Mouse (Mus musculus): ENCODE results near the gene Ndufb11. TPM values are rescaled to one million over a fixed set of nuclear protein-coding genes. Genes with fewer than 3 reads are reported as not detected.

The Ndufb11 gene
- polyA plus RNA-seq, 1 experiment from 2014 or later: 269 TPM

DNA sequence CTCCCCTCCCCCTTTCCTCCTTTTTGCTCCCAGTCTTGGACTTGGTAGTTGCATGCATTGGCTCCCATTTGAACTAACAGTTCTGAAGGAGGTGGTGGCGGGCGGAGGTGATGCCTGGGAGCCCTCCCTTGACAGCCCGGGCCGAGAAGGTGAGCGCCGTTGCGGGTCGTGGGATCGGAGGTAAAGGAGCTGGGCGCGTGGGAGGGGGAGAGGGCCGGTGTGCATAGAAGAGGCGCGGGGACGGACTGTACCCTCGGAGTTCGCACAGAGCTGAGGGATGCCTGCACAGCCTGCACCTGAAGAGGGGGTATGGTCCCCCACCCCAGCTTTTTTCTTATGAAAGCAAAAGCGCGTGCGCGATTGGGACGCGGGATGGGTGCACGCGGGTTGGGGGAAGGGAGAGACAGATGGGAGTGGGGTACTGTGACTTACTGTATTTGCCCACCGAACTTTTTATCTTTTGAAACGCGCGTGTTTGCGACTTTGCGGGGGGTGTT, 532 bp upstream of the Ndufb11 start:
- no peaks in the 10 kb centered on the region for H3K27me3 ChIP-seq (replicated peaks; ENCODE audit: control insufficient read depth, insufficient read depth, low read length)
- no peaks in the 10 kb centered on the region for H3K4me1 ChIP-seq (ENCODE audit: control insufficient read depth, insufficient read depth, low read length)
- peak overlapping the region; percentile 52 for H3K4me2 ChIP-seq (ENCODE audit: low read depth, low read length)
- H3K36me3 ChIP-seq (ENCODE audit: control insufficient read depth, insufficient read depth, low read length): no peaks in the 10 kb centered on the region
- H3K27ac ChIP-seq (ENCODE audit: low read length): peak overlapping the region; percentile 73
- no peaks in the 10 kb centered on the region for H3K9me3 ChIP-seq (ENCODE audit: control insufficient read depth, low read length)
- ATAC-seq: peak; percentile 33
- WGBS: 18% methylated on average over 31 of the region's 31 CpGs
- H3K9ac ChIP-seq (ENCODE audit: low read depth, low read length): peak overlapping the region; percentile 78
- H3K4me3 ChIP-seq (ENCODE audit: low read length): peak overlapping the region; percentile 65

- peak overlapping the region; percentile 83 for H3K27ac ChIP-seq (ENCODE audit: low read length)
- peak overlapping the region; percentile 65 for H3K4me3 ChIP-seq (ENCODE audit: low read length)
- H3K4me2 ChIP-seq (ENCODE audit: low read depth, low read length): peak overlapping the region; percentile 48; the same call in 1 of the 2 replicates
- no peaks in the 10 kb centered on the region for H3K27me3 ChIP-seq (replicated peaks; ENCODE audit: control insufficient read depth, insufficient read depth, low read length)
- H3K9ac ChIP-seq (ENCODE audit: low read depth, low read length): peak overlapping the region; percentile 73
- ATAC-seq: no peak; the same call in 1 of the 2 replicates
- no peaks in the 10 kb centered on the region for H3K36me3 ChIP-seq (ENCODE audit: control insufficient read depth, insufficient read depth, low read length)
- no peaks in the 10 kb centered on the region for H3K9me3 ChIP-seq (ENCODE audit: control insufficient read depth, low read length)
- no peaks in the 10 kb centered on the region for H3K4me1 ChIP-seq (ENCODE audit: control insufficient read depth, insufficient read depth, low read length)
- 10% methylated on average over 17 of the region's 17 CpGs for WGBS
Observed at GRCm38 (mm10) chrX:20616861-20617175, 601 bp downstream of the Ndufb11 start.

DNA sequence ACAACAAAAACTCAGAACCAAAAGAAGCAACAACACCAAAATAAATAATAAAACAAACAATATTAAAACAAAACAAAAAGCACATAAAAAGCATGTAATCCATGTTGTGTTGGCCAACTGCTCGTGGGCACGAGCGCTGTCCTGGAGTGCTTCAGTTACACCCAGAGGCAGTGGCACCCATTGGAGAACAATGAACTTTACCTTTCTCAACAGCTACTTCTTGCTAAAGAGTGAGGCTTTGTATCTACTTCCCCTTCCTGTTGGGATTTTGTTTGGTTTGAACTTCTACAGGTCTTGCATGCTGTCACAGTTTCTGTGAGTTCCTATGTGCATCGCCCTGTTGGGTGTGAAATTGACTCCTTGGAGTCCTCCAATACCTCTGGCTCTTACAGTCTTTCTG, 8.9 kb downstream of the Ndufb11 start:
- Histone ChIP-seq H3K9me3 (ENCODE audit: control insufficient read depth, low read length) (no peaks in the 10 kb centered on the region), H3K27ac (ENCODE audit: low read length) (no peak overlapping the region), H3K4me3 (ENCODE audit: low read length) (no peak overlapping the region), H3K36me3 (ENCODE audit: control insufficient read depth, insufficient read depth, low read length) (no peaks in the 10 kb centered on the region), H3K4me1 (ENCODE audit: control insufficient read depth, insufficient read depth, low read length) (no peaks in the 10 kb centered on the region), H3K27me3 (replicated peaks; ENCODE audit: control insufficient read depth, insufficient read depth, low read length) (no peaks in the 10 kb centered on the region), H3K9ac (ENCODE audit: low read depth, low read length) (no peak overlapping the region), H3K4me2 (ENCODE audit: low read depth, low read length) (no peak overlapping the region)
- 86% methylated on average over 4 of the region's 4 CpGs for WGBS
- no peak for ATAC-seq

DNA sequence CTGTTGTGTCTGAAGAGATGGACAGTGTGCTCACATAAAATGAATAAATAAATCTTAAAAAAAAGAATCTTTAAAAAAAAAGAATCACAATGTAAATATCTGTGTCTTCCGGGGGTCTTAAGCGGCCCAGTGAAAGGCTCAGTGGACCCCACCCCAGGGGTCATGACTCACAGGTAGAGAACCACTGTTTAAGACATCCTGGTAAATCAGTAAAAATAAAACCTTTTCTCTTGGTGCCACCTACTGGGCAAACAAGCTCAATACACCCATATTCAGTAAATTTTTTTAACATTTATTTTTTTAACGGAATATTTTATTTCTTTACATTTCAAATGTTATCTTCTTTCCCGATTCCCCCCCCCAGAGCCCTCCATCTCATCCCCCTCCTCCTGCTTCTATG, 29.5 kb downstream of the Ndufb11 start:
- no peak overlapping the region for H3K27ac ChIP-seq (ENCODE audit: low read length)
- no peak overlapping the region for H3K4me3 ChIP-seq (ENCODE audit: low read length)
- WGBS: 13% methylated on average over 4 of the region's 4 CpGs
- no peaks in the 10 kb centered on the region for H3K9me3 ChIP-seq (ENCODE audit: control insufficient read depth, low read length)
- ATAC-seq: no peak
- H3K27me3 ChIP-seq (replicated peaks; ENCODE audit: control insufficient read depth, insufficient read depth, low read length): no peaks in the 10 kb centered on the region
- no peak overlapping the region for H3K4me2 ChIP-seq (ENCODE audit: low read depth, low read length)
- H3K9ac ChIP-seq (ENCODE audit: low read depth, low read length): no peak overlapping the region
- no peaks in the 10 kb centered on the region for H3K36me3 ChIP-seq (ENCODE audit: control insufficient read depth, insufficient read depth, low read length)
- no peaks in the 10 kb centered on the region for H3K4me1 ChIP-seq (ENCODE audit: control insufficient read depth, insufficient read depth, low read length)

DNA sequence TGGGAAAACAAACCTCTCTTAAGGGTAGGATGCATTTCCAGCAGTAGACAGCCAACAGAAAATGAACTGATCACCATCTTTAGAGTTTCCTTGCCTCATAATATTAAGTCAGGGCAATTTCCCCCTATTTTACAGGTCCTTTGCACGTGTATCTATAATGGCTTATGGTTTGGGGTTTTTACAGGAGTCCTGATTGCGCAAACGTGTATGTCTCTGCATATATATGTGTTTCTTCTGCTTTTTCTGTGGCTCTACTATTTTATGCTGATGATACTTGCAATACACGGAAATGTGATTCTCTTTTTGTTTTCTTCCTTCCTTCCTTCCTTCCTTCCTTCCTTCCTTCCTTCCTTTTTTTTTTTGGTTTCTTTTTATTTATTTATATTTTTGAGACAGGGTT, 43.5 kb downstream of the Ndufb11 start:
- H3K9me3 ChIP-seq (ENCODE audit: control insufficient read depth, low read length): no peaks in the 10 kb centered on the region
- no peak overlapping the region for H3K4me3 ChIP-seq (ENCODE audit: low read length)
- no peak overlapping the region for H3K9ac ChIP-seq (ENCODE audit: low read depth, low read length)
- H3K4me1 ChIP-seq (ENCODE audit: control insufficient read depth, insufficient read depth, low read length): no peaks in the 10 kb centered on the region
- H3K27ac ChIP-seq (ENCODE audit: low read length): no peak overlapping the region
- no peak overlapping the region for H3K4me2 ChIP-seq (ENCODE audit: low read depth, low read length)
- H3K27me3 ChIP-seq (replicated peaks; ENCODE audit: control insufficient read depth, insufficient read depth, low read length): no peaks in the 10 kb centered on the region
- no peaks in the 10 kb centered on the region for H3K36me3 ChIP-seq (ENCODE audit: control insufficient read depth, insufficient read depth, low read length)
- WGBS: 87% methylated on average over 4 of the region's 4 CpGs
- no peak for ATAC-seq

- no peaks in the 10 kb centered on the region for H3K27me3 ChIP-seq (replicated peaks; ENCODE audit: control insufficient read depth, insufficient read depth, low read length)
- no peak for ATAC-seq
- H3K9ac ChIP-seq (ENCODE audit: low read depth, low read length): no peak overlapping the region
- no peak overlapping the region for H3K4me3 ChIP-seq (ENCODE audit: low read length)
- no peaks in the 10 kb centered on the region for H3K9me3 ChIP-seq (ENCODE audit: control insufficient read depth, low read length)
- no peaks in the 10 kb centered on the region for H3K4me1 ChIP-seq (ENCODE audit: control insufficient read depth, insufficient read depth, low read length)
- H3K4me2 ChIP-seq (ENCODE audit: low read depth, low read length): no peak overlapping the region
- no peak overlapping the region for H3K27ac ChIP-seq (ENCODE audit: low read length)
- WGBS: 64% methylated on average over 9 of the region's 9 CpGs
- H3K36me3 ChIP-seq (ENCODE audit: control insufficient read depth, insufficient read depth, low read length): no peaks in the 10 kb centered on the region
Observed at GRCm38 (mm10) chrX:20572683-20573082, 44.7 kb downstream of the Ndufb11 start.

- no peak overlapping the region for H3K4me2 ChIP-seq (ENCODE audit: low read depth, low read length)
- H3K9me3 ChIP-seq (ENCODE audit: control insufficient read depth, low read length): no peaks in the 10 kb centered on the region
- no peak overlapping the region for H3K9ac ChIP-seq (ENCODE audit: low read depth, low read length)
- WGBS: 23% methylated on average over 2 of the region's 2 CpGs
- no peak overlapping the region for H3K27ac ChIP-seq (ENCODE audit: low read length)
- no peaks in the 10 kb centered on the region for H3K27me3 ChIP-seq (replicated peaks; ENCODE audit: control insufficient read depth, insufficient read depth, low read length)
- ATAC-seq: peak; percentile 93
- H3K4me3 ChIP-seq (ENCODE audit: low read length): no peak overlapping the region
- no peaks in the 10 kb centered on the region for H3K4me1 ChIP-seq (ENCODE audit: control insufficient read depth, insufficient read depth, low read length)
- no peaks in the 10 kb centered on the region for H3K36me3 ChIP-seq (ENCODE audit: control insufficient read depth, insufficient read depth, low read length)
Observed at GRCm38 (mm10) chrX:20571024-20571423, 46.4 kb downstream of the Ndufb11 start.

Other genes with a start within 250 kb of the Ndufb11 start
- gene Jade3, start 191.9 kb downstream of the Ndufb11 start, polyA plus RNA-seq (2015; fragmentation: Nextera tagmentation; extraction: Ambion mirVana): 8.0 and 8.3 TPM in 2 replicates
- 72.5 and 77.2 TPM in 2 replicates for gene Rgn, start 67.8 kb downstream of the Ndufb11 start, polyA plus RNA-seq (2015; fragmentation: Nextera tagmentation; extraction: Ambion mirVana)
- gene Rbm10, start 116 bp downstream of the Ndufb11 start, polyA plus RNA-seq (2015; fragmentation: Nextera tagmentation; extraction: Ambion mirVana): 55.1 and 55.3 TPM in 2 replicates
- gene Uba1, start 40.7 kb upstream of the Ndufb11 start, polyA plus RNA-seq (2015; fragmentation: Nextera tagmentation; extraction: Ambion mirVana): 185 and 187 TPM in 2 replicates
- gene Cdk16, start 70.3 kb upstream of the Ndufb11 start, polyA plus RNA-seq (2015; fragmentation: Nextera tagmentation; extraction: Ambion mirVana): 83.0 and 89.0 TPM in 2 replicates
- 25.6 and 27.6 TPM in 2 replicates for gene Usp11, start 86.3 kb upstream of the Ndufb11 start, polyA plus RNA-seq (2015; fragmentation: Nextera tagmentation; extraction: Ambion mirVana)
- gene Araf, start 180.2 kb upstream of the Ndufb11 start, polyA plus RNA-seq (2015; fragmentation: Nextera tagmentation; extraction: Ambion mirVana): 113 and 116 TPM in 2 replicates

Measured in intestine, embryonic 16.5 days (tissue).